Comparison of ENCODE assay signal across 21 mouse cellular contexts in genomic region chr1:120071133-120071532, GRCm38 (mm10).
"Had no signal": no experiment of that assay in that cellular context is flagged by ENCODE, and none has a peak within 500 bp of the region (broad histone marks: within the 10 kb centered on the region; RNA-seq: fewer than 3 reads in every experiment).

No protein-coding gene starts in this region.

- H3K27me3 ChIP-seq: intestine, embryonic 15.5 days had no signal

- H3K36me3 ChIP-seq: intestine, embryonic 15.5 days; limb, embryonic 10.5 days; limb, embryonic 13.5 days; midbrain, embryonic 10.5 days; midbrain, embryonic 15.5 days; neural tube, embryonic 13.5 days; stomach, embryonic 15.5 days had no signal

- H3K4me3 ChIP-seq: intestine, embryonic 15.5 days; layer of hippocampus, adult 2 months; limb, embryonic 10.5 days; limb, embryonic 13.5 days; midbrain, embryonic 10.5 days; midbrain, embryonic 15.5 days; neural tube, embryonic 13.5 days; stomach, embryonic 15.5 days had no signal

- ATAC-seq: hindbrain, embryonic 16.5 days; intestine, embryonic 15.5 days; midbrain, embryonic 15.5 days had no signal

- H3K27ac ChIP-seq: intestine, embryonic 15.5 days; layer of hippocampus, adult 2 months; limb, embryonic 10.5 days; limb, embryonic 13.5 days; liver, embryonic 14.5 days; midbrain, embryonic 10.5 days; midbrain, embryonic 15.5 days; neural tube, embryonic 13.5 days; stomach, embryonic 15.5 days had no signal

- H3K4me2 ChIP-seq: limb, embryonic 13.5 days; midbrain, embryonic 15.5 days; neural tube, embryonic 13.5 days; stomach, embryonic 15.5 days had no signal

- H3K9me3 ChIP-seq: intestine, embryonic 15.5 days; limb, embryonic 10.5 days; limb, embryonic 13.5 days; megakaryocyte, embryonic 14.5 days; midbrain, embryonic 10.5 days; midbrain, embryonic 15.5 days; neural tube, embryonic 13.5 days; stomach, embryonic 15.5 days had no signal

- H3K9ac ChIP-seq: intestine, embryonic 15.5 days; limb, embryonic 13.5 days; liver, embryonic 14.5 days; midbrain, embryonic 15.5 days; neural tube, embryonic 13.5 days; stomach, embryonic 15.5 days had no signal

- DNase-seq: kidney, adult 8-10 months; kidney, postnatal 14 days; layer of hippocampus, adult 9-11 months; liver; lung, adult 2 months; lung, postnatal 36 days; retina, postnatal 1 day; right cerebral cortex, postnatal 25 days; spleen, adult 18-20 months; thymus, postnatal 25 days had no signal
